Mouse (Mus musculus): ENCODE measurements around the gene Kctd6.
"Not testable (repeated sequence)": the region's sequence is repeated elsewhere in the genome, so short reads cannot be mapped to it uniquely, and the experiment has no call there.

DNA sequence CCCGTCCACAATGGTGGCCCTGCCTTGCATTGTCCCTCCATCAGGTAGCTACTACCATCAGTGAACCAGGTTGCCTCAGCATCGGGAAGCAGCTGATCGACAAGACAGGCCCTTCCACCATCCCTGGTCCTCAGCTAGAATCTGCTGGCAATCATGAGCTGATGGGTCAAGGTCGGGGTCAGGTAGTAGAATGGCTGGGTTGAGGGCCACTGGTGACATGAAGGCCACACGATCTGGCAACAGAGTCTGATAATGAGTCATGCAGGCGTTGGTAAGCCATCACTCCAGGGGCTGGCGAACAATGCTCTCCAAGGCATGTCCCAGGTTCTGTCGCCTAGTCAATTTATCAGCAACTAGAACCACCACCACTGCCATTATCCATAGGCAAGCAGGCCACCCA lies 57.3 kb downstream of the Kctd6 start:
- TF ChIP-seq POLR2A (IDR thresholded peaks at IDR 0.05; ENCODE audit: low read depth, low read length); CTCF (IDR thresholded peaks at IDR 0.05; ENCODE audit: extremely low read depth, insufficient read depth, insufficient read length, insufficient replicate concordance): not testable (repeated sequence)
